Mouse (Mus musculus) urinary bladder, postnatal 14 days (tissue): ENCODE results near the gene Ccn1.

Experiments
- DNase-seq: peaks from one replicate; pipeline ENCODE4 v3.0.0; 2021; ENCODE audit warnings: low spot score

Gene Ccn1

GRCm38 (mm10) chr3:145649852-145650202 lies at the start of gene Ccn1:
Gene Ccn1 (minus strand): TSS chr3:145649981.
- DNase-seq: peak; percentile 84

- DNase-seq: no peak
Observed at GRCm38 (mm10) chr3:145693361-145693760, 43.6 kb upstream of the Ccn1 start.

- DNase-seq: no peak
Observed at GRCm38 (mm10) chr3:145692037-145692436, 42.3 kb upstream of the Ccn1 start.

GRCm38 (mm10) chr3:145691415-145691814 lies 41.6 kb upstream of the Ccn1 start:
- DNase-seq: no peak

GRCm38 (mm10) chr3:145689271-145689670 lies 39.5 kb upstream of the Ccn1 start:
- DNase-seq: no peak

GRCm38 (mm10) chr3:145687836-145688235 lies 38.1 kb upstream of the Ccn1 start:
- DNase-seq: no peak

GRCm38 (mm10) chr3:145684604-145685441 lies 35.0 kb upstream of the Ccn1 start:
- peak; percentile 43 for DNase-seq

- no peak for DNase-seq
Observed at GRCm38 (mm10) chr3:145684201-145684600, 34.4 kb upstream of the Ccn1 start.

- no peak for DNase-seq
Observed at GRCm38 (mm10) chr3:145681348-145681935, 31.7 kb upstream of the Ccn1 start.

- DNase-seq: no peak
Observed at GRCm38 (mm10) chr3:145680686-145681085, 30.9 kb upstream of the Ccn1 start.

GRCm38 (mm10) chr3:145676212-145676611 lies 26.4 kb upstream of the Ccn1 start:
- DNase-seq: no peak

- DNase-seq: no peak
Observed at GRCm38 (mm10) chr3:145674815-145675214, 25.0 kb upstream of the Ccn1 start.

- no peak for DNase-seq
Observed at GRCm38 (mm10) chr3:145666383-145666782, 16.6 kb upstream of the Ccn1 start.

- DNase-seq: no peak
Observed at GRCm38 (mm10) chr3:145656993-145657713, 7.4 kb upstream of the Ccn1 start.

- DNase-seq: no peak
Observed at GRCm38 (mm10) chr3:145654944-145655343, 5.2 kb upstream of the Ccn1 start.

- no peak for DNase-seq
Observed at GRCm38 (mm10) chr3:145654028-145654427, 4.2 kb upstream of the Ccn1 start.

- peak; percentile 83 for DNase-seq
Observed at GRCm38 (mm10) chr3:145653191-145653940, 3.6 kb upstream of the Ccn1 start.

GRCm38 (mm10) chr3:145652322-145653131 lies 2.7 kb upstream of the Ccn1 start:
- DNase-seq: no peak

- DNase-seq: no peak
Observed at GRCm38 (mm10) chr3:145651978-145652321, 2.2 kb upstream of the Ccn1 start.

GRCm38 (mm10) chr3:145651029-145651977 lies 1.5 kb upstream of the Ccn1 start:
- DNase-seq: no peak
